Mouse (Mus musculus): ENCODE measurements at regions not wholly inside any gene's neighbourhood (a gene's known extent, or its start where the extent isn't known, plus 50 kb on each side); places are given as distances from the start of the nearest gene placed in this dataset.

- no peak for DNase-seq (ENCODE audit: low spot score in 2 of 2)
These were observed 236.4 kb downstream of the Gm5426 start for GRCm38 (mm10) chr10:96372616-96373346.

GRCm38 (mm10) chr10:96373481-96373880 is 237.1 kb downstream of the Gm5426 start:
- DNase-seq (ENCODE audit: low spot score in 2 of 2): no peak

- DNase-seq (ENCODE audit: low spot score in 2 of 2): no peak
These were observed 238.1 kb downstream of the Gm5426 start for GRCm38 (mm10) chr10:96374293-96375069.

- no peak for DNase-seq (ENCODE audit: low spot score in 2 of 2)
These were observed 238.7 kb downstream of the Gm5426 start for GRCm38 (mm10) chr10:96375070-96375447.

GRCm38 (mm10) chr10:96377549-96377948 is 239.3 kb upstream of the Btg1 start:
- DNase-seq (ENCODE audit: low spot score in 2 of 2): peak in 1 of 2 experiments; percentile 33

GRCm38 (mm10) chr10:96379016-96379771 is 237.6 kb upstream of the Btg1 start:
- peak; percentile 29 to 39 for DNase-seq (ENCODE audit: low spot score in 2 of 2)

- no peak for DNase-seq (ENCODE audit: low spot score in 2 of 2)
These were observed 235.1 kb upstream of the Btg1 start for GRCm38 (mm10) chr10:96381664-96382063.

- DNase-seq (ENCODE audit: low spot score in 2 of 2): no peak
These were observed 225.1 kb upstream of the Btg1 start for GRCm38 (mm10) chr10:96391748-96392147.

- DNase-seq (ENCODE audit: low spot score in 2 of 2): no peak
These were observed 224.0 kb upstream of the Btg1 start for GRCm38 (mm10) chr10:96392836-96393235.

- no peak for DNase-seq (ENCODE audit: low spot score in 2 of 2)
These were observed 222.6 kb upstream of the Btg1 start for GRCm38 (mm10) chr10:96394210-96394609.

GRCm38 (mm10) chr10:96395017-96395416 is 221.8 kb upstream of the Btg1 start:
- no peak for DNase-seq (ENCODE audit: low spot score in 2 of 2)

GRCm38 (mm10) chr10:96397931-96398561 is 218.8 kb upstream of the Btg1 start:
- DNase-seq (ENCODE audit: low spot score in 2 of 2): peak; percentile 63 to 65

- no peak for DNase-seq (ENCODE audit: low spot score in 2 of 2)
These were observed 218.1 kb upstream of the Btg1 start for GRCm38 (mm10) chr10:96398562-96399288.

- peak; percentile 43 to 49 for DNase-seq (ENCODE audit: low spot score in 2 of 2)
These were observed 217.0 kb upstream of the Btg1 start for GRCm38 (mm10) chr10:96399636-96400400.

- no peak for DNase-seq (ENCODE audit: low spot score in 2 of 2)
These were observed 216.0 kb upstream of the Btg1 start for GRCm38 (mm10) chr10:96400793-96401192.

- DNase-seq (ENCODE audit: low spot score in 2 of 2): no peak
These were observed 210.5 kb upstream of the Btg1 start for GRCm38 (mm10) chr10:96406306-96406705.

- no peak for DNase-seq (ENCODE audit: low spot score in 2 of 2)
These were observed 209.0 kb upstream of the Btg1 start for GRCm38 (mm10) chr10:96407846-96408245.

GRCm38 (mm10) chr10:96408250-96408649 is 208.6 kb upstream of the Btg1 start:
- DNase-seq (ENCODE audit: low spot score in 2 of 2): no peak

GRCm38 (mm10) chr10:96410028-96410427 is 206.8 kb upstream of the Btg1 start:
- no peak for DNase-seq (ENCODE audit: low spot score in 2 of 2)

- DNase-seq (ENCODE audit: low spot score in 2 of 2): no peak
These were observed 202.0 kb upstream of the Btg1 start for GRCm38 (mm10) chr10:96414807-96415206.

Measured in right cerebral cortex, postnatal 10 days (tissue).